9 mouse cellular contexts compared by ENCODE assay signal in genomic region chr5:38477731-38478445, GRCm38 (mm10). TPM values are rescaled to one million over a fixed set of nuclear protein-coding genes. Genes with fewer than 3 reads are reported as not detected.
A peak's percentile ranks its signal among the peaks of the same experiment; 100 is the strongest.
DNase-seq lines count a peak whose midpoint lies in the region; ATAC-seq and TF ChIP-seq lines count a peak whose summit lies in the region.
"Had no signal": no experiment of that assay in that cellular context is flagged by ENCODE, and none has a peak within 500 bp of the region (broad histone marks: within the 10 kb centered on the region; RNA-seq: fewer than 3 reads in every experiment).

No protein-coding gene starts in this region.

- H3K4me1 ChIP-seq in stomach, postnatal 0 days (replicated peaks; ENCODE audit: control insufficient read depth, insufficient read depth), result no peaks in the 10 kb centered on the region
- H3K4me1 ChIP-seq in kidney, embryonic 16.5 days (ENCODE audit: insufficient read depth, low read length), result peaks cover 23% of the 10 kb centered on the region

- 76% methylated on average over 7 of the region's 7 CpGs for WGBS in stomach, postnatal 0 days
- 69% methylated on average over 7 of the region's 7 CpGs for WGBS in kidney, embryonic 16.5 days

- no peak overlapping the region for H3K4me2 ChIP-seq in stomach, postnatal 0 days (replicated peaks; ENCODE audit: low read depth)
- H3K4me2 ChIP-seq in kidney, embryonic 16.5 days (replicated peaks; ENCODE audit: low read depth, low read length), result no peak overlapping the region

- H3K9ac ChIP-seq in stomach, postnatal 0 days (ENCODE audit: low read length), result no peak overlapping the region
- no peak overlapping the region for H3K9ac ChIP-seq in kidney, embryonic 16.5 days (replicated peaks; ENCODE audit: low read length)
- H3K9ac ChIP-seq: liver, embryonic 14.5 days had no signal

- no peak for TF ChIP-seq EP300 in stomach, postnatal 0 days (optimal IDR thresholded peaks at IDR 0.05)

- no peak for TF ChIP-seq CTCF in stomach, postnatal 0 days (IDR thresholded peaks at IDR 0.05; ENCODE audit: low read depth)

- H3K27me3 ChIP-seq in stomach, postnatal 0 days (ENCODE audit: control insufficient read depth, insufficient read depth, low read length), result no peaks in the 10 kb centered on the region
- H3K27me3 ChIP-seq in kidney, embryonic 16.5 days (ENCODE audit: insufficient read depth, low read length), result no peaks in the 10 kb centered on the region

- peak; percentile 29; the same call in 1 of the 2 replicates for ATAC-seq in stomach, postnatal 0 days (ENCODE audit: low FRiP score, low TSS enrichment)
- ATAC-seq in kidney, embryonic 16.5 days (ENCODE audit: low FRiP score, low TSS enrichment), result no peak

- H3K36me3 ChIP-seq in stomach, postnatal 0 days (ENCODE audit: control insufficient read depth, insufficient read depth, low read length), result no peaks in the 10 kb centered on the region
- no peaks in the 10 kb centered on the region for H3K36me3 ChIP-seq in kidney, embryonic 16.5 days (ENCODE audit: insufficient read depth, low read length)

- no peaks in the 10 kb centered on the region for H3K9me3 ChIP-seq in stomach, postnatal 0 days (ENCODE audit: control insufficient read depth, low read length)
- no peaks in the 10 kb centered on the region for H3K9me3 ChIP-seq in kidney, embryonic 16.5 days (ENCODE audit: low read length)

- intact Hi-C loops in heart, postnatal 10 days (cut with DNase I), result no loop called here

- H3K27ac ChIP-seq in stomach, postnatal 0 days (replicated peaks), result no peak overlapping the region
- no peak overlapping the region for H3K27ac ChIP-seq in kidney, embryonic 16.5 days (ENCODE audit: low read length)
- H3K27ac ChIP-seq: liver, embryonic 14.5 days had no signal

- H3K4me3 ChIP-seq in stomach, postnatal 0 days (ENCODE audit: low read depth, low read length), result no peak overlapping the region
- H3K4me3 ChIP-seq in kidney, embryonic 16.5 days (ENCODE audit: low read length), result no peak overlapping the region

- peak; percentile 18 to 28 for DNase-seq in heart, postnatal 10 days
- no peak for DNase-seq in heart, adult 9 months (ENCODE audit: low spot score in 2 of 2)
- peak; percentile 50 for DNase-seq in testis, postnatal 10 days (ENCODE audit: low spot score)
- no peak for DNase-seq in testis, postnatal 14 days (ENCODE audit: low spot score)
- peak; percentile 90 to 94 for DNase-seq in cerebellum, postnatal 10 days
- peak; percentile 29 for DNase-seq in stomach, postnatal 0 days (ENCODE audit: low spot score)
- DNase-seq in layer of hippocampus, adult 9-10 months (ENCODE audit: low spot score), result no peak

RNA-seq across cellular contexts. Expression of gene Slc2a9, which starts 25.1 kb away (rescaled TPM):
- total RNA-seq in heart, postnatal 10 days (2021), result 1 to 10 TPM; 2.2 to 2.8 TPM
- 0.62 and 0.93 TPM in 2 replicates for polyA plus RNA-seq in stomach, postnatal 0 days (2015; fragmentation: Nextera tagmentation; extraction: Ambion mirVana)
- polyA plus RNA-seq in kidney, embryonic 16.5 days (2015; fragmentation: Nextera tagmentation; extraction: Ambion mirVana), result 1.8 and 2.4 TPM in 2 replicates

Comparison
In these comparisons a context has a peak if more than half of its experiments do, and no peak if none do; other contexts are left out.
1. DNase-seq: peak in heart, postnatal 10 days (2 of 2), testis, postnatal 10 days (single experiment), cerebellum, postnatal 10 days (2 of 2) and stomach, postnatal 0 days (single experiment); none in heart, adult 9 months (0 of 2), testis, postnatal 14 days (single experiment) and layer of hippocampus, adult 9-10 months (single experiment).